Mouse (Mus musculus) brain, embryonic 14.5 days (tissue): Measurements from ENCODE around the gene Dus1l.
"Not testable (repeated sequence)": the region's sequence is repeated elsewhere in the genome, so short reads cannot be mapped to it uniquely, and the experiment has no call there.

Experiments
- CTCF ChIP-seq: fragments of 200-500 bp; IDR thresholded peaks from 2 replicates; pipeline ENCODE4 v1.5.1; 2012; ENCODE audit warnings: inconsistent platforms, mild to moderate bottlenecking, moderate library complexity, borderline replicate concordance; ENCODE audit not compliant: insufficient read depth, insufficient read length; ENCODE audit errors: extremely low read depth
- POLR2A ChIP-seq: fragments of 200-500 bp; IDR thresholded peaks from 2 replicates; pipeline ENCODE4 v1.6.1; 2012; ENCODE audit warnings: mild to moderate bottlenecking, inconsistent platforms, borderline replicate concordance; ENCODE audit not compliant: poor library complexity, insufficient read depth, insufficient read length, severe bottlenecking; ENCODE audit errors: extremely low read depth

DNA sequence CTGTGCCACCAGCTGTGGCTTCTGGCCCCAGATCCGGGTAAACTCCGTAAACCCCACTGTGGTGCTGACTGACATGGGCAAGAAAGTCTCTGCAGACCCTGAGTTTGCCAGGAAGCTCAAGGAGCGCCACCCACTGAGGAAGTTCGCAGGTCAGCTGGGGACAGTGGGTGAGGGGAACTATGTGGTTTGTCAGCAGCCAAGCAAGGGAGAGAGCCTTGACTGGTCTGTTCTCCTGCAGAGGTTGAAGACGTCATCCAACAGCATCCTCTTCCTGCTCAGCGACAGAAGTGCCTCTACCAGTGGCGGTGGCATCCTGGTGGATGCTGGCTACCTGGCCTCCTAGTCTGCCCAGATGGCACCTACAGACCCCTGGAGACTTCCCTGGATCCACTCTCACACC lies 29.2 kb downstream of the Dus1l start:
- TF ChIP-seq CTCF, POLR2A: not testable (repeated sequence)
